Mouse (Mus musculus): Measurements from ENCODE around the gene Mab21l3.
"Not testable (repeated sequence)": the region's sequence is repeated elsewhere in the genome, so short reads cannot be mapped to it uniquely, and the experiment has no call there.

Gene Mab21l3

DNA sequence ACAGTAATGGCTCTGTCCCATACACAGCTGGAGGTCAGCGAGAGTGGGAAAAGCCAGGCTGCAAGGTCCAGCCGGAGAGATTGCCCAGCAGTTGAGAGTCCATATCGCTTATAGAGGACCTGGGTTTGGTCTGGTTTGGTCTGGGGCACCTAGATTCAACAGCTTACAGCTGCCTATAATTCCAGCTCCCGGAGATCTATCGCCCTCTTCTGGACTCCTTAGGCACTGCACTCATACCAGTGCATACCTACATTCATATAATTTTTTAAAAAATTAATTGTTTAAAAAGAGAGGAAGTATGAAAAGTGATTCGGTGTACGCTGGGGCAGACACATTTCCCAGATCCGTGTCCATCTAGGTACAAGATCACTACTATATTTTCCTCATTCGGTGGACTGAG lies 9.4 kb downstream of the Mab21l3 start:
- no peak for DNase-seq (ENCODE audit: low spot score)

GRCm38 (mm10) chr3:101836971-101837370 lies 11.8 kb downstream of the Mab21l3 start:
- no peak for DNase-seq (ENCODE audit: low spot score)

DNA sequence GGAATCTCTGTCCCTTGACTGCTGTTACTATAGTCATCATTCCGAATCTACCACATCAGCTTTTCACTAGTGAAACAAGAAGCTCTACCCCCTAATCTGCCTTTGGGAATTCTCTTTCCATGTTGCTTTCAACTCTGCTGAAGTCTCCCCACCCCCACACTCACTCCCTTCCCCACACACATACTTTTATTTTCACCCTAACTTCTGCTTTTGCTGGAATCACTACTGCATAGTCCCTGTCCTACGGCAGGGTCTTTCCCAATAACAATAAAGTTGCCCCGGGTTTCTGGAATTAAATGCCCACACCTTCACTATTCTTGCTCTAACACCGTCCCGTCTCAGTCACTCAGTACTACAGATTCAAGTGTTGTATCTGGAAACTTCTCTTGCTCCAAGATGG lies 12.2 kb downstream of the Mab21l3 start:
- DNase-seq (ENCODE audit: low spot score): no peak

DNA sequence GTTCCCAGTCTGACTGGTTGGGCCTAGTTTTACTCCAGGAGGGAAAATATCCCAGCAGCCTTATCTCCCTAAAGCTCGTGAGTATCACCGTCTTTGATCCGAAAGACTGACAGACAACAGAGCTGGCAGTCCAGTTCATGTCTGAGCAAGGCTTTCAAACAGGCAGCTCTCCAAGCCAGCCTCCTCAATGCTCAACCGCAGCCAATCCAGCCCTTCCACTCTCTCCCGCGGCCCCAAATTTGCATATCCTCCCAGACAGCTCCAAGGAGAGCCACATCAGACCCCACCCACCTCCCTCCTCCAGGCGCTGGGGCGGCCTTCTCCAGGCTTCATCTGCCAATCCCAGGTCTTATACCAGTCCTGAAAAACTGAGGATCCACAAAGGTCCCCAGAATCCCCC lies 12.7 kb downstream of the Mab21l3 start:
- peak; percentile 82 for DNase-seq (ENCODE audit: low spot score)

DNA sequence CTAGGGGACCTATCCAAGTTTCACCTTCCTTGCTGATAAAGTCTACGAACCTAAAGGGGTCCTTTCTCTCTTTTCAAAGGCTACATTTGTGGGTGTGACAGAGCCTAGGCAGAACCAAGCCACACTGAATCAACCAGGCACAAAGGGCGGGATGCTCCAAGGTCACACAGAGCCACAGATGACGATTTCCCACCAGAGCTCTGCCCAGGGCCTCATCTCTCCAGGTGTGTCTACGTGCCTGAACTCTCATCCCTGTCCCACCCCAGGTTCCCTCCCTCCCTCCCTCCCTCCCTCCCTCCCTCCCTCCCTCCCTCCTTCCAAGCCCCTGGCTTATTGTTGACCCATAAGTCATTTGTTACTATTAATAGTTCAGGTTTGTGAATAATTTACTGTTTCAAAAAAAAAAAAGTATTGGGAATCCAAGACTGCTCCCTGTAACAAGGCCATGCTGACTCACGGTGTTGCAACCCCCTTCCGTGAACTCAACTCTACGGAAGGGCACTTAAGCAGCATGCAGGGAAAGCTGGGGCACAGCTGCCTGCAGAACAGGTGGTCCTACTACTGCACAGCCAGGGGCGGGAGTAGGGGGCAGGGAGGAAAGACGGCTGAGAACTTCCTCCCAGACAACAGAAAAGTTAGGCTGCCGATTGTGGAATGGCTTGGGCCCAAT lies 17.4 kb downstream of the Mab21l3 start:
- peak; percentile 13 for DNase-seq (ENCODE audit: low spot score)

- no peak for DNase-seq (ENCODE audit: low spot score)
Measured at GRCm38 (mm10) chr3:101829881-101830616, 18.7 kb downstream of the Mab21l3 start.

DNA sequence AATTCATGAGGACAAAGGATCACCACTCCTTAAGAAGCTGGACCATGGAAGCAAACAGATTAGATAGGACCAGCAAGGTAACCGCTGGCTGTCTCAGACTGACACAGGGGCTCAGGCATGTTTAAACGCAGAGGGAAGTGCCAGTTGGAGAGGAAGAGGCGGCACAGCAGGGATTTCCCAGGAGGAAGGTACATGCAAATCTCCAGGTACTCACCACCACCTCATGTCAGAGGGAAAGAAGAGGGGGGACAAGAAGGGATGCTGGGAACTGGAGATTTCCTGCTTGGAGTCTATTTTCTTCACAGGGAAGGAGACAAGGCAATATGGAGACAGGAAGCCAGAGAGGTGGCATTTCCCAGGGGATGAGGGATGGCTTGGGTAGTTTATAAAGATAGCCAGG lies 20.2 kb downstream of the Mab21l3 start:
- no peak for DNase-seq (ENCODE audit: low spot score)

GRCm38 (mm10) chr3:101827220-101827715 lies 21.5 kb downstream of the Mab21l3 start:
- no peak for DNase-seq (ENCODE audit: low spot score)

GRCm38 (mm10) chr3:101824338-101824737 lies 24.4 kb downstream of the Mab21l3 start:
- DNase-seq (ENCODE audit: low spot score): no peak

GRCm38 (mm10) chr3:101822052-101822451 lies 26.7 kb downstream of the Mab21l3 start:
- DNase-seq (ENCODE audit: low spot score): no peak

DNA sequence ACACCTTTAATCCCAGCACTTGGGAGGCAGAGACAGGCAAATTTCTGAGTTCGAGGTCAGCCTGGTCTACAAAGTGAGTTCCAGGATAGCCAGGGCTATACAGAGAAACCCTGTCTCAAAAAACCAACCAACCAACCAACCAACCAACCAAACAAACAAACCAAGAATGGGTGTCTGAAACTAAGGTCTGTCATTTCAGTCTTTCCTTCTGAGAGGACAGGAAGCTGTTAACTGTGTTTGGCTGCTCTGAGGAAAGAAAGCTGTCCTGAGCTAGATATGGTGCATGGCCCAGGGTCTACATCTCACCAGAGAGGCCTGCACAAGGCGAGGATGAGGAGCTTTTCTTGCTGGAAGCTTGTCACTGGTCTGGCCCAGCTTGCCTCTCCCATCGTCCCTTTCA lies 28.1 kb downstream of the Mab21l3 start:
- not testable (repeated sequence) for DNase-seq (ENCODE audit: low spot score)

DNA sequence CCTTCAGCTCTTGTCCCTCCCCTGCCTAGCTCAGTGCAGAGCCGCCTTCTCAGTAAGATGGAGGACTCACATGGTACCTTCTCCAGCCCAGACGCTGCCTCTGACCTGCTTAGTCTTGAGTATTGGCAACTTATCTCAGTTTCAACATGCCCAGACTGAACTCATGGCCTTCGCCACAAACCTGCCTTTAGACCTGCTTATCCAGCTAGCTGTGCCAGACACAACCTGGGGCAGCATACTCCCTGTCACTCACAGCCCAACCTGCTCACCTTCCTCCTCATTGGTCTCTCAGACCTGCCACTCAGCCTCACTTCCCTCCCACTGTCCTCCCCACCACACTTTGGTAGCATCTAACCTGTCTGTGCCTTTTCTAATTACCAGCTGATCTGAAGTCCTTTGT lies 32.8 kb downstream of the Mab21l3 start:
- DNase-seq (ENCODE audit: low spot score): no peak

- DNase-seq (ENCODE audit: low spot score): no peak
Measured at GRCm38 (mm10) chr3:101814790-101815189, 34.0 kb downstream of the Mab21l3 start.

DNA sequence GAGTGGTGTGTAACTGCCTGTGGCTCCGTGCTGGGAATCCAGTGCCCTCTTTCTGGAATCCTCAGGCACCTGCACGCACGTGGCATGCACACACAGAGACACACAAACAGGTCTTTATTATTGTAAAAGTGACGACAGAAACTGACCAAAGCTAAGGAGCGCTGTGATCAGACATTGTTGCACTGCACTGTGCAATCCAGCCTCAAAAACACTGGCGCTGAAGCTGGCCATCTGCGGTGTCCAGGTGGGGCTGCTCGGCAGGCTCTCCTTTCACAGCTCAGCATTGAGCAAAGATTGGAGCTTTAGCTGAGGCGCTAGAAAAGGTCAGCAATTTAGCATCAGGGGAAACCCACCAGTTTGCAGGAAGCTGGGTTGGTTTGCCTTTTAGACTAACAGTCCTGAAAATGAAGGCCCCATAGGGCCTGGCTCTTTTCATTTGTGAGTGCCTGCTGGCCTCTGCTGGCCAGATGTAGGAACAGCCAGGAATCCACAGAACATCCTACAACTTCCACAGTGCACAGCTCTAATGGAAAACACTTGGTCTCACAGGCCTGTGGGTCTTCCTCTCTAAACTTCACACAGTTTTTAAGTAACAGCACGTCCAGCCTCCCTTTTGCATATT lies 36.3 kb downstream of the Mab21l3 start:
- peak; percentile 86 for DNase-seq (ENCODE audit: low spot score)

GRCm38 (mm10) chr3:101811931-101812330 lies 36.8 kb downstream of the Mab21l3 start:
- DNase-seq (ENCODE audit: low spot score): no peak

DNA sequence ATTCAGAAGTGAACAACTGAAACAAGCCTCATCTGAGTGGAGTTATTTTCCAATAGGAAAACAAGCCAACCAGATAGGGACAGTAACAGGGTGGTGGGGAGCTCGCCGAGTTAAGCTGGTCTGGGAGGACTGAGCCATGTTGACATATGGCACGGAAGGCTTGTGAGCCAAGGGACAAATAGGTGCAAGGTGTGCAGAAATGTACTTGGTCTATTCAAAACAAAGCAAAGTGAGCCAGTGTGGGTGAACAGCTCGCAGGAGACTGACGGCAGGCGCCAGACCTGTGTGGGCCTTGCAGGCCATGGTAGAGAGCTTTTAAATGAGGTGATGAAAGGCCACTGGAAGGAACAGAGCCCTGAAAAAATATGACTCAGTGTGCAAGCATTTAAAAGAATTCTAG lies 41.1 kb downstream of the Mab21l3 start:
- DNase-seq (ENCODE audit: low spot score): no peak

GRCm38 (mm10) chr3:101806941-101807340 lies 41.8 kb downstream of the Mab21l3 start:
- no peak for DNase-seq (ENCODE audit: low spot score)

GRCm38 (mm10) chr3:101806149-101806548 lies 42.6 kb downstream of the Mab21l3 start:
- peak; percentile 90 for DNase-seq (ENCODE audit: low spot score)

DNA sequence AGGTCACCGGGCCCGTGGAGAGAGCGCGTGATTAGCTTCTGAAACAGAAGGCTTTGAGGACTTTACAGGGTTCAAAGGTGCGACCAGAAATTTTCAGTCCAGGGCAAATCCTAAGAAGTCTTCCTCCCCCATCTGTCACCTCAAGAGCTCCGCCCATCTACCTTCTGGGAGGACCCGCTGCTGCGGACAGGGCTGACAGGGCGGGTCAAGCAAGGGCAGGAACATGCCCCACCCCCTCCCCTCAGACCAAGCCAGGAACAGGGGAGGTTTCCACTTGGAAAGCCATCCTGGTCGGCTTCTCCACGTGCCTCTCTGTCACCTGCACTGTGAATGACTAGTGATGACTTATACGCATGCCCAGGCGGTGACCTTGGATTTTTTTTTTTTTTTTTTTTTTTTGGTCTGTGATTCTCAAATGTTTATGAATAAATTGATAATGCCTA lies 43.2 kb downstream of the Mab21l3 start:
- DNase-seq (ENCODE audit: low spot score): no peak

DNA sequence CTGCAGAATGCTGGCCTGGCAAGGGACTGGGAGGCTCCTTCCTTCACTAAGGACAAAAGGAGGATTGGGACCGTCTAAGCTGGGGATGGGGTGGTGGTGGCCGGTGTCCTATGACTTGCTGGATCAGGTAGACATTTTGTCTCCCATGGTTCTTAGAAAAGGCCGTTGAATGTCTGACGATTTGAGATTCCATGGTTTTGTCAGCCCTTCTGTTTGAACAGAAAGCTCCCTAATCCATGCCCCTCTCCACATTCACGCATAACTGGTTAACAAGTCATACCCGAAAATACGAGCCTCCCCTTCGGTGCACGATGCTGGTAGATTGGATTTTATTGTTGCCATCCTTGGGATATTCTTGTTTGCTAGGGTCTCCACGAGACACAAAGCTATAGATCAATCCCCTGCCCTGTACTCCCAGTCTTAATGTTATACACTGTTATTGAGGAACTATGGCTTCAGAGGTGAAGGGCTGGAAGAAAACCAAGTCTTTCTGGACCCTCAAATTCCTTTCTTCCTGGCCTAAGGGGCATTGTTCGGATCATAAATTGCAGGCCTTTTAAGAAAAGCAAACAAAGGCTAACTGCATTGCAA lies 43.7 kb downstream of the Mab21l3 start:
- DNase-seq (ENCODE audit: low spot score): no peak

DNA sequence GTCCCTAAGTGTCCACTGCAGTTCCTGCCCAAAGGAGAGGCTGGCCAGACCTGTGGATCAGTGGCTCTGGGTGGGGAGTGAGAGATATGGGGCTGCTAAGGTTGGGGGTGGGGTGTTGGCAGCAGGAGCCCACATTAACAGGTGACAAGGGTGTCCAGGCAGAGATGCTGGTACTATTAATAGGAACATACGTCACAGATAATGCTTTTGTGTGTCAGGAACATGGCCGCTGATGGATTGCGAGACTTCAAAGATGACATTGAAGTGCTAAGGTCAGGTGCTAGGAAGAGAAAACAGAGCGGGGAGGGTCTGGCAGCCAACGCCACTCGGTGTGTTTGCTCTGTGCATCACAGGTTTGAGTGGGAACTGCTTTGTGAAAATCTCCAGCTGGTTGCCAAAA lies 44.4 kb downstream of the Mab21l3 start:
- no peak for DNase-seq (ENCODE audit: low spot score)

GRCm38 (mm10) chr3:101803764-101804163 lies 45.0 kb downstream of the Mab21l3 start:
- no peak for DNase-seq (ENCODE audit: low spot score)

GRCm38 (mm10) chr3:101802746-101803145 lies 46.0 kb downstream of the Mab21l3 start:
- no peak for DNase-seq (ENCODE audit: low spot score)

Data from retina, embryonic 14.5 days (tissue).